Mouse (Mus musculus) forebrain, embryonic 11.5 days (tissue): ENCODE measurements around the gene Rac3. TPM values are rescaled to one million over a fixed set of nuclear protein-coding genes. Genes with fewer than 3 reads are reported as not detected.
"Not testable (repeated sequence)": the region's sequence is repeated elsewhere in the genome, so short reads cannot be mapped to it uniquely, and the experiment has no call there.

Experiments
- ATAC-seq: fragments of 200-750 bp; cut with Nextera tagmentation; replicated peaks from 2 replicates; pipeline ENCODE4 v1.8.0; 2017; ENCODE audit warnings: moderate TSS enrichment; ENCODE audit not compliant: low FRiP score
- DNase-seq: peaks from one replicate; pipeline ENCODE4 v3.0.0-alpha.2; 2017; ENCODE audit warnings: low spot score
- H3K27ac ChIP-seq: fragments of 300-500 bp; sonication (generic); 2 replicates; pipeline ENCODE4 v1.5.1; 2014; ENCODE audit warnings: low read depth, low read length
- H3K27me3 ChIP-seq: fragments of 300-500 bp; sonication (generic); 2 replicates; pipeline ENCODE4 v1.6.1; 2014; ENCODE audit warnings: mild to moderate bottlenecking, low read length, mixed read lengths; ENCODE audit not compliant: control insufficient read depth, insufficient read depth
- H3K36me3 ChIP-seq: fragments of 300-500 bp; sonication (generic); 2 replicates; pipeline ENCODE4 v1.6.1; 2014; ENCODE audit warnings: mild to moderate bottlenecking, low read length, moderate library complexity, mixed read lengths; ENCODE audit not compliant: control insufficient read depth, insufficient read depth
- H3K4me1 ChIP-seq: fragments of 300-500 bp; sonication (generic); replicated peaks from 2 replicates; pipeline ENCODE4 v1.6.1; 2014; ENCODE audit warnings: low read length, mixed read lengths; ENCODE audit not compliant: control insufficient read depth, insufficient read depth
- H3K4me2 ChIP-seq: fragments of 300-500 bp; sonication (generic); 2 replicates; pipeline ENCODE4 v1.6.1; 2014; ENCODE audit warnings: low read depth, mild to moderate bottlenecking, low read length, moderate library complexity, mixed read lengths; ENCODE audit not compliant: severe bottlenecking
- H3K4me3 ChIP-seq: fragments of 300-500 bp; sonication (generic); 2 replicates; pipeline ENCODE4 v1.5.1; 2014; ENCODE audit warnings: low read depth, low read length
- H3K9ac ChIP-seq: fragments of 300-500 bp; sonication (generic); 2 replicates; pipeline ENCODE4 v1.6.1; 2014; ENCODE audit warnings: low read length
- H3K9me3 ChIP-seq: fragments of 300-500 bp; sonication (generic); 2 replicates; pipeline ENCODE4 v1.6.1; 2016; ENCODE audit warnings: low read length, mixed read lengths; ENCODE audit not compliant: control insufficient read depth
- WGBS: fragments of 180-500 bp; shearing (Covaris S2); extraction: QIAGEN DNeasy Blood & Tissue Kit; methylation state at CpG from one replicate; pipeline ENCODE4 v1.1.7; 2014; 5-methylcytosine and 5-hydroxymethylcytosine counted together
- polyA plus RNA-seq: library from polyadenylated mRNA; unstranded; fragments of >200 nt; fragmentation: Nextera tagmentation; extraction: Ambion mirVana; gene quantifications from 2 replicates; pipeline ENCODE4 v1.2.1, GENCODE M21; 2014

The Rac3 gene
- 7.5 and 10.6 TPM in 2 replicates for polyA plus RNA-seq

DNA sequence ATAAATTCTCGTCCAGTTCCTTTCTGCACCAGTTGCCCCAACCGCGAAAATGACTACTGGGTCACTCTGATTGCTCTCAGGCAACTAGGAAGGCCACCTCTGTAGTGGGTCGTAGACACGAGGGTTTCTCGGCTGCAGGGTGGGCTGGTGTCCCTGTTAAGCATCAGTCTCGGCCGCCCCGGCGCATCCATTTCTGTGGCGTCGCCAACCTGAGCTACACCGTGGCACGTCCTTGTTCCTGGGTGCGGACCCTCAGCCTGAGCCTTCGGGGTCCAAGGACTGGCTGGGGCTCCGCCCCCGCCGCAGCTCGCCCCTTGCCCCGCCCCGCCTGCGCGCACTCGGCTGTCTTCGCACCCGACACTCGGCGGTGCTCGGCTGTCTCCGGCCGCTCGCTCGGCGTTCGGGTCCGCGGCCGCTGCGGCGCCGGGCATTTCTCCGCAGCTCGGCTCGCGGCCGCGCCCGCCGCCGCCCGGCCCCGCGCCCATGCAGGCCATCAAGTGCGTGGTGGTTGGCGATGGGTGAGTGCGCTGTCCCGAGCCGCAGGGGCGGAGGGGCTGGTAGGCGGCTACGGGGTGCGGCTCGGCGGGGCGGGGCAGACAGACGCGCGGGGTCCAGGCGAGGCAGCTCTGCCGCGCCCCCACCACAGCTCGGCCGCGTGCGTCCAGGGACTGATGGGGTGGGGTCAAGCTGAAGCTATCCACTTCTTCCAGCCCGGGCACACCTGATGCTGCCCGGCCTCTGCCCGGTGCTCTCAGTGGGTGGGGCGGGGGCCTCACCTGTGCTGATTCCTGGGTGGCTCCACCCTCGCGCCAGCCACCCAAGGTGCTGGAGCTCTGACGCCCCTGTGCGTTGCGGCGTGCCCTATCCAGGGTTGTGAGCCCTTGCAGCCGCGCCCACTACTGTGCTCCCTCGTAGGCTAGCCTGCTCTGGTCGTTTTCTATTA lies at the start of gene Rac3:
TSS of gene Rac3 (plus strand) at position 347 of the 943 bp plus-strand sequence.
- Histone ChIP-seq H3K9ac (peak within 1 kb of the TSS; percentile 78), H3K36me3 (no peaks in the 10 kb centered on the region; the same call in none of the 2 replicates), H3K4me3 (peak within 1 kb of the TSS; percentile 59), H3K4me2 (peak within 1 kb of the TSS; percentile 99), H3K9me3 (no peaks in the 10 kb centered on the region), H3K4me1 (peaks cover 9% of the 10 kb centered on the region), H3K27ac (peak within 1 kb of the TSS; percentile 12; the same call in 1 of the 2 replicates), H3K27me3 (peaks cover 10% of the 10 kb centered on the region)
- ATAC-seq: peak; percentile 86
- under 1% methylated on average over 88 of the region's 90 CpGs for WGBS
- DNase-seq: peak; percentile 89

DNA sequence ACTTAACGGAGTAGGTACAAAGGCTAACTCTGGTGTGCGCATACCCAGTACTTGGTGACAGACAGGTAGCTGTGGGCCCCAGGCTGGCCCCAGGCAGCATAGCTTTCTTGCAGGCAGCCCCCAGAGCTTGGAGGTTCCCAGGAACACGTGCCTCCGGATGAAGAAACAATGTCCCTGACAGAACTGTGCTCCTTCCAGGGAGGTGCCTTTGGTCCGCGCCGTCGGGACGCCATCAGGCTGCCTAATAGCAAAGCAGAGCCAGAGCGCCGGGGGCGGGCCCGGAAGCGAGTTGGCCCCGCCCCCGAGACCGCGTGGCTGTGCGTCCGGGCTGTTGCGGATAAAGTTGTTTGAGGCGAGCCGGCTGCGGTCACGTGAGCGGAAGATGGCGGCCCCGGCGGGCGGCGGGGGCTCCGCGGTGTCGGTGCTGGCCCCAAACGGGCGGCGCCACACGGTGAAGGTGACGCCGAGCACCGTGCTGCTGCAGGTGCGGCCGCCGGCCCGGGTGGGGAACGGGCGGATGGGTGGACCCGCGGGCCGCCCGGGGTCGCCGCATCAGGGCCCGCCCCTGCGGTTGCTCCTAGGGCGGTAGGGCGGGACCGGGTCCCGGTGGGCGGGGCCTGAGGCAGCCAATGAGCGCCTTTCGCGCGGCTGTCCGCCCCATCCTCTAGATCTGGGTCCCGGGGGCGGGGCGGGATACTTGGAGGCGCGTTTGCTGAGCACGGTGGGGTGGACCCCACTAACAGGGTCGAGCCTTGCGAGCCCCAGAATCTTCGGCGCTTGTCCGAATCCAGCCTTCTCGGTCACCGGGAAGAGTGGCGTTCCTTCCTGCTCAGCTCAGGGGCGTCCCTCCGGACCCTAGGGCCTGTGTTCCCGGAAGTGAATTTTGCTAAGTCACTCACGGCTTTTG lies 48.3 kb upstream of the Rac3 start, which contains the start of gene Aspscr1:
TSS of gene Aspscr1 (plus strand) at position 287 of the 907 bp plus-strand sequence.
- H3K27ac ChIP-seq: peak within 1 kb of the TSS; percentile 68
- H3K4me3 ChIP-seq: peak within 1 kb of the TSS; percentile 76
- no peaks in the 10 kb centered on the region for H3K9me3 ChIP-seq
- peaks cover 3% of the 10 kb centered on the region; the same call in 1 of the 2 replicates for H3K4me1 ChIP-seq
- H3K27me3 ChIP-seq: no peaks in the 10 kb centered on the region
- H3K36me3 ChIP-seq: no peaks in the 10 kb centered on the region
- DNase-seq (peak; percentile 97), ATAC-seq (peak; percentile 96)
- H3K4me2 ChIP-seq: peak within 1 kb of the TSS; percentile 56
- WGBS: 1% methylated on average over 83 of the region's 83 CpGs
- H3K9ac ChIP-seq: peak within 1 kb of the TSS; percentile 83

DNA sequence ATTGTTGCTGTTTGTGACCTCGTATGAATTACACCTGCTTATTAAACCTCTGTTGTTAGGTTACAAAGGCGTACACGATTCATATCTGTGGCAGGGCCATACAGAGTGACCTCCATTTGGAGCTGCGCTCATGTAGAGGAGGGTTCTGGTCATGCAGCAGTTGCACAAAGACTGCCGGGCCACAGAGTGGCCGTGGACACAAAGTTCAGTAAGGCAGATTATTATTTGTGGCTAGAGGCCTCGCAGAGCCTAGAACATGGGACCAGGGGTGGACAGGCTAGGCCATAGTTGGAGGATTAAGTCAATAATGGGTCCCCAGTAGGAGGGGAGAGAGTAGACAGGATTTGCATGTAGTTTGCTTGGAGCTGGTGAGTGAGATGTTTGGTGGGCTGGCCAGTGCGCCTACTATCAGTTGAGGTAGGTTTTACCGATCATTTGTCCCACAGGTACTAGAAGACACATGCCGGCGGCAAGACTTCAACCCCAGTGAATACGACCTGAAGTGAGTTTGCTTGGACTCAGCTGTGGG lies 47.6 kb upstream of the Rac3 start:
- Histone ChIP-seq H3K27ac (peak overlapping the region; percentile 25; the same call in 1 of the 2 replicates), H3K9ac (peak overlapping the region; percentile 83), H3K36me3 (peaks cover 4% of the 10 kb centered on the region; the same call in 1 of the 2 replicates), H3K4me3 (peak overlapping the region; percentile 76), H3K9me3 (no peaks in the 10 kb centered on the region), H3K4me2 (peak overlapping the region; percentile 56), H3K4me1 (peaks cover 3% of the 10 kb centered on the region; the same call in 1 of the 2 replicates), H3K27me3 (no peaks in the 10 kb centered on the region)
- no peak for DNase-seq
- peak; percentile 16; the same call in 1 of the 2 replicates for ATAC-seq
- 42% methylated on average over 12 of the region's 12 CpGs for WGBS

DNA sequence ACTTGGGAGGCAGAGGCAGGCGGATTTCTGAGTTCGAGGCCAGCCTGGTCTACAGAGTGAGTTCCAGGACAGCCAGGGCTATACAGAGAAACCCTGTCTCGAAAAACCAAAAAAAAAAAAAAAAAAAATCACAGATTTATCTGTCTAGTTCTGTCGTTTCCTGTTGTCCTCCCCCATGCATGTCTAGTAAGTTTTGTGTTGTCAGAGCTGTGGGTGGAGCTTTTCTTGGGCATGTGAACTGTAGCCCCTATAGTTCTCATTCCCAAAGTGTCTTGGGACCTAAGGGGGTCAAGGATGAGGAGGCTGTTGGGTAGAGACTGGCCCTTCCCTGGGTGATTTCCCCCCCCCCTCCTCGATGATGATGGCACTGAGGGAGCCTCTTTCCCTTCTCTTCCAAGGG lies 45.4 kb upstream of the Rac3 start:
- H3K4me2 ChIP-seq, H3K9me3 ChIP-seq, H3K36me3 ChIP-seq, H3K27me3 ChIP-seq, H3K4me3 ChIP-seq, H3K27ac ChIP-seq, ATAC-seq, H3K4me1 ChIP-seq, DNase-seq, H3K9ac ChIP-seq: not testable (repeated sequence)
- WGBS: 83% methylated on average over 3 of the region's 5 CpGs

DNA sequence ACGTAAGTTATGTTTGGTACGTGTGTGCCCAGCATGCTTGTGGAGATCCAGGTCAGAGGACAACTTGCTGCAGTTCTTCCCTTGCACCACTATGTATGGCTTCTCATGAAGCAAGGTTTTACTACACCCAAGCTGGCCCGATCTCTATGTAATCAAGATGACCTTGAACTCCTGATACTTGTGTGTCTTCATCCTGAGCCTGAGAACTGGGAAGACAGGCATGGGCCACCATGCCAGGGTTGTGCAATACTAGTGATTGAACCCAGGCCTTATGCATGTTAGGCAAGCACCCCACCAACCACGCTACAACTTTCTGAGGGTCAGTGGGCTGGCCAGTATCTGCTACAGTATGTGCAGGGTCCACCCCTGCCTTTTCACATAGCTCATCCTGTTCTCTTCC lies 44.3 kb upstream of the Rac3 start:
- ATAC-seq (no peak), DNase-seq (no peak)
- 93% methylated on average over 4 of the region's 4 CpGs for WGBS
- Histone ChIP-seq H3K27ac (no peak overlapping the region), H3K4me2 (no peak overlapping the region), H3K9ac (no peak overlapping the region), H3K36me3 (peaks cover 7% of the 10 kb centered on the region; the same call in 1 of the 2 replicates), H3K4me3 (no peak overlapping the region), H3K9me3 (no peaks in the 10 kb centered on the region), H3K27me3 (no peaks in the 10 kb centered on the region), H3K4me1 (peaks cover 3% of the 10 kb centered on the region; the same call in 1 of the 2 replicates)

DNA sequence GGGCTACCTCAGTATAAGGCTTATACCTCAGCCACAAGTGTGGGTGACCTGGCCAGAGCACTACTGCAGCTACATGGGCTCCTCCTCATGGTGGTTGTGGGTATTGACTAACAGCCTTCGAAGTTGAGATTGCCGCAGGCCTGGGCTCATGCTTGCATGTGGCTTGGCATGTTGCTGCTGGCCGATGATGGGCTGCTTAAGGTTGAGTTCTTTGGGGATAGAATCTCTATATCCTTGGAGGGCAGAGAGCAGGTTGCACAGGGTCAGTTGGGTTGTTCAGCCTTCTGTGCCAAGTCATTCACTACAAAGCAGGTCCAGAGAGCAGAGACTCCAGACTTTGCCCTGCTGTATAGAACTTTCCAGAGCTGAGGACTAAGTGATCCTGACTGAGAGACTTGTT lies 41.4 kb upstream of the Rac3 start:
- H3K9me3 ChIP-seq: no peaks in the 10 kb centered on the region
- no peaks in the 10 kb centered on the region for H3K27me3 ChIP-seq
- H3K27ac ChIP-seq: no peak overlapping the region
- H3K4me3 ChIP-seq: no peak overlapping the region
- H3K4me2 ChIP-seq: no peak overlapping the region
- H3K36me3 ChIP-seq: peaks cover 7% of the 10 kb centered on the region; the same call in 1 of the 2 replicates
- H3K4me1 ChIP-seq: no peaks in the 10 kb centered on the region
- 75% methylated on average over 3 of the region's 3 CpGs for WGBS
- H3K9ac ChIP-seq: no peak overlapping the region
- DNase-seq (no peak), ATAC-seq (no peak)

GRCm38 (mm10) chr11:120682683-120683082 lies 38.6 kb upstream of the Rac3 start:
- no peak for ATAC-seq
- H3K36me3 ChIP-seq: peaks cover 7% of the 10 kb centered on the region; the same call in 1 of the 2 replicates
- H3K4me3 ChIP-seq: no peak overlapping the region
- 92% methylated on average over 5 of the region's 5 CpGs for WGBS
- H3K9ac ChIP-seq: no peak overlapping the region
- no peak overlapping the region for H3K27ac ChIP-seq
- H3K9me3 ChIP-seq: no peaks in the 10 kb centered on the region
- no peak for DNase-seq
- no peaks in the 10 kb centered on the region for H3K27me3 ChIP-seq
- no peak overlapping the region for H3K4me2 ChIP-seq
- 0 out of 2 replicates have a peak, but pooled peaks cover 2% of the 10 kb centered on the region for H3K4me1 ChIP-seq

- peaks cover 4% of the 10 kb centered on the region; the same call in 1 of the 2 replicates for H3K36me3 ChIP-seq
- 0 out of 2 replicates have a peak, but pooled peaks cover 2% of the 10 kb centered on the region for H3K4me1 ChIP-seq
- no peak overlapping the region for H3K4me3 ChIP-seq
- no peak overlapping the region for H3K4me2 ChIP-seq
- no peaks in the 10 kb centered on the region for H3K27me3 ChIP-seq
- no peaks in the 10 kb centered on the region for H3K9me3 ChIP-seq
- 93% methylated on average over 3 of the region's 3 CpGs for WGBS
- ATAC-seq (no peak), DNase-seq (no peak)
- no peak overlapping the region for H3K9ac ChIP-seq
- no peak overlapping the region for H3K27ac ChIP-seq
These were observed 37.7 kb upstream of the Rac3 start for GRCm38 (mm10) chr11:120683536-120683935.
